Mouse (Mus musculus) adipocyte (in vitro differentiated cells): ENCODE data around the gene Bfsp2.

Source experiments
- DNase-seq: peaks from one replicate; pipeline ENCODE4 v3.0.0-alpha.2; 2016; ENCODE audit warnings: low spot score

The Bfsp2 gene

DNA sequence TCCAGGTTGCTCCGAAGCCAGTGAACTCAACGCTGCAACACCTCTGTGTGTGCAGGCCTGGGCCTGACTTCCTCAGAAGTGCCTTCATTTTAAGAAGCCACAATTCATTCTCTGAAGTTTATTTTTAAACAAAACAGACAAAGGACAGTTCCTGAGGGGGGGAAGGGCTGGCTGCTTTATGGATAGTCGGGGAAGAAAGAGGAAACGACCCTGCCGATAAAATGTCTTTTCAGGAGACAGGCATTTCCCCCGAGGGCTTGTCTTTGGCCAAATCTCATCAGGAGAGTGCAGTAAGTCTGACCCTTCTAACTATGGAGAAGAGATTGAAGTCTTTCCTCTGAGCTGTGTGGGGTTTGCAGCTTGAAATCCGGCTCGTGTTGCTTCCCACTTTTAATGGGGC, 5.4 kb upstream of the Bfsp2 start:
- no peak for DNase-seq

DNA sequence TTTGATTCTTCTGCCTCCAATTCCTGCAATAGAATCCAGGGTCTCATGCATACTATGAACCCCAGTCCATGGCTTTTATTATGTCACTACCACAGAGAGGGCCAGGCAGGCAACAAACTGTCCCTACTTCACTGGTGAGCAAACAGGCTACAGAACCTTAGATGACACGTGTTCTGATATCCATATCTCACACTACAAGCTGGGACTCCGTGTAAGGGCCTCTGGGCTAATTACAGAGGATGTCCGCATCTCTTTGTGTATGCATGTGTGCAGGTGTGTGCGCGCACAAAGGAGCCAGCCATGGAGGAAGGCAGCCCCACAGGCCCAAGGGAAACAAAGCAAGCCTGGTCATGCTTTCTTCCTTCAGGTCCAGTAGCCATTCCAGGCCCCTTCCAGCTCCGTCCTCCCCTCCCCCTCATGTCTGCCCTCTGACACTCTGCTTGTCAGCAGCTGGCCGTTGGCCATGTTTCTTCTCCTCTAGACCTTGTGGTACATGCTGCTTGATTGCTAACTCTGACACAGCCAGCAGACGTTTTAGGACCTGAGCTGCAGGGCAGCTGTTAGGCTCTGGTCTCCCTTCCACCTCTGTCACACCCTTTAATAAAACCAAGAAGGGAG, 492 bp upstream of the Bfsp2 start:
- DNase-seq, result peak; percentile 21

DNA sequence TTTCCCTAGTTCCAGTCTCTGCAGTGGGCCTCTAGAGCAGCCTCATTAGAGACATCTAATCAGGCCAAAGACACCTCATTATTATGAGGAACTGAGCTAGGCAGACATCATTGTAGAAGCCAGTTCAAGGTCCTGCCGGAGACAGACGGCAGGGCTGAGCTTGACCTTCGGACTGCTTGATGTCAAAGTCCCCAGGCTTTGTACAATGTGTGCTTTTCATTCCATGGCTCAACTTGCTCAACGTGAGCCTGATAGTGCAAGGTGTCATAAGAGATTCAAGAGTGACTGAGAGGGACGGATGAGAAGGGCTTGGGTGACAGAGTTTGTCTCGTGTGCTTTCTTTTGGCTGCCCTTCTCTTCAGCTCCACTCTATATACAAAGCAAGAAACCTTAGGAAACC, 4.8 kb downstream of the Bfsp2 start:
- DNase-seq, result no peak

- no peak for DNase-seq
Observed at GRCm38 (mm10) chr9:103473915-103474688, 6.1 kb downstream of the Bfsp2 start.

DNA sequence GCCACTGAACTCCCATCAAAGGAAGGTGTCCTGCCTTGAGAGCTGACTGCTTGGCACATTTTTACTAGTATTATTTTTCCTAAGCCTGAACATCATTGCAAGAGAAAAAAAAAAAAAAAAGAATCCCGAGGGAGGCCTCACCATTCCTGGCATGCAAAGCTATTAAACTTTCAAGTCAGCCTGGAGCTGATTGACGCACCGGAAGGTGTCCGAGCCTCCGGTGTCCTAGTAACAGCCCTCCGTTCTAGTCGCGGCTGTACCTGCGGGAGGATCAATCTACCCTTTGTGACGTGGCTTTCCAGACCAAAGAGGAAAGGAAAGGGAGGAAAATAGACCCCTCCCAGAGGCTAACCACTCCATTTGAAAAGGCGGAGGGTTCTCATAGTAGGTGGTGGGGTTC, 8.4 kb downstream of the Bfsp2 start:
- DNase-seq, result no peak

DNA sequence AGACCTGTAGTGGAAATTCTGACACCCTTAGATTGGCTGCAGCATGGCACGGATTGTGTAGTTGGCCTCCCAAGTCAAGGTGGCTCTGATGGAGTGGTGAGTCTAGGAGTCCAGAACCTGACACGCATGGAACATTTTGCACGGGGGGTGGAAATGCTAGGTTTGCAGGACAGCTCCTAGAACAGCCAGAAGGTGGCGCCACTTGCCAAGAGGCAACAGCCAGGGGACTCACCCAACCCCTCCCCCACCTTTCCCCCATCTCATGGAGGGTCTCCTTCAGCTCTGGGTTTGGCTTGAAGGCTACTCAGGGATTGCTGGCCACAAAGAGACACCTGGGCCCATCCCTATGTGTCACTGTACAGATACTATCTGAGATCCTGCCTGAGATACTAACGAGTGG, 10.7 kb downstream of the Bfsp2 start:
- no peak for DNase-seq

- no peak for DNase-seq
Observed at GRCm38 (mm10) chr9:103468911-103469310, 11.3 kb downstream of the Bfsp2 start.

DNA sequence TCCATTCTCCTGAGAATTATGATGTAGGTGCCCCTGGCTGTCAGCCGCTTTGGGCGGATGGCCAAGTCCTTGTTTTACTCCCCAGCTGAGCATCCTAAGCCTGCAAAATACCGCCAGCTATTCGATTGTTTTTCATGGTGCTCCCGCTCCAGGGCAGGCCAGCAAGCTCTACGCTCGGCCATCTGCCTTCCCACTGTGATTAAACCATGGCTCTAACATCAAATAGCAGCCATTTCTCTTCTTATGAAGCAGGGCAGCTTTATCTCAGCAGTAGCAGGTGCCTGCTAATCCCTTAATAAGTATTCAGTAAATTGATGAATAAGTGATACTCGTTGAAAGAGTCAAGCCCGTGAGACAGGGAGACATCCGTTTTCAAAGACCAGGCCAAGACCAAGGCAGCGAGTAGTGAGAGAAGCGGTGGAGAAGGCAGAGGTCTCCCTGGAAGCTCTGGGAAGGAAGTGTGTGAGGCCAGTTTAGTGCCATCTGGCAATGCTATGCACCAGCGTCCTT, 14.5 kb downstream of the Bfsp2 start:
- DNase-seq, result no peak

GRCm38 (mm10) chr9:103465293-103465692, 14.9 kb downstream of the Bfsp2 start:
- no peak for DNase-seq

GRCm38 (mm10) chr9:103463833-103464232, 16.4 kb downstream of the Bfsp2 start:
- DNase-seq, result no peak

GRCm38 (mm10) chr9:103459839-103460238, 20.4 kb downstream of the Bfsp2 start:
- no peak for DNase-seq

GRCm38 (mm10) chr9:103459307-103459706, 20.9 kb downstream of the Bfsp2 start:
- no peak for DNase-seq

DNA sequence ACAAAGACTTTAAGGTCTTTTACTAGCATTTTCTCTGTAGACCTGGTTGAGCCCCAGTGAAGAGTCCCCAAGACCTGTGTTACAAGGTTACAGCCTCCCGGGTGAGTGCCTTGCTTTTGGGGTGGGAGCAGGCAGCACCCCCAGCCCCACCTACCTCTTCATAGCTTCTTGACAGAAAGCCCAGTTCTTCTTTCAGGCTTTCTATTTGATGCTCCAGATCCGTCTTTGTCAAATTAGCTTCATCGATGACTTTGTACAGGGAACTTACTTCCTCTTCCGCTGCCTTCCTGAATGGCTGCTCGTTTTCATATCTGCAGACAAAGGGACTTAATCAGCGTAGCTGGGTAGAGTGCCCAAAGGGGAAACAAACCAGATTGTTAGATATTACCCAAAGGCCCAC, 30.6 kb downstream of the Bfsp2 start:
- no peak for DNase-seq

DNA sequence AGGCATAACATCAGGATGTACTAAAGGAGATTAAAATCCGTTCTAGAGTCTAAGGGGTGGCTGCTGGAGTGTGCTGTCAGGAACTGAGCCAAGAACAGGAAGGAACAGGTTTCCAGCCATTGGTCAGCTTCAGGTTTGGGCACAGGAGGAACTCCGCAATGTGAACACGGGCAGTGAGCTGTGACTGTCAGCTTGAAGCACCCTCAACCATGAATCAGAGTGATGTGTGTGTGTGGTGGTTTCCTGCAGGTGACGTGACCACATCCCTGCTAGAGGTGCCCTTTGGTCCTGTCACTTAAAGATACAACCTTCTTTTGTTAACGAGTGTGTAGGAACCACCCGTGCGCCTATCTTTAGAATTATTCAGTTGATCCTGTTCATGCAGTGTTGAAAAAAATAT, 31.1 kb downstream of the Bfsp2 start:
- DNase-seq, result no peak

- no peak for DNase-seq
Observed at GRCm38 (mm10) chr9:103444656-103445055, 35.6 kb downstream of the Bfsp2 start.

DNA sequence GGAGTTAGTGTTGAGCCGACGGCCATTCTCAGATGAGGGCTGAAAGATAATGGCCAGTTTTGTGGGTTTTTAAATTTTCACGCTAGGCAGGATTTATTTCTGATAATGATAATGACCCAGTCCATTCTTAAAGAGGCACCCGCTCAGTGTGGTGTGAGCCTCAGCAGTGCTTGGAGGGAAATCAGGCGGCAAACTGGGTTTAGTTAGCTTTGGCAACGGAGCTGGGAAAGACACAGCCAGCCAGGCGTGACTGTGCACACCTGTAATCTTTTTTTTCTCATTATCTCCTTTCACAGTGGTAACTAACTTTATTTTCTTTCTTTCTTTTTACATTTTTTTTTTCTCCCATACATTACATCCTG, 36.4 kb downstream of the Bfsp2 start:
- no peak for DNase-seq

GRCm38 (mm10) chr9:103443121-103443823, 36.9 kb downstream of the Bfsp2 start:
- DNase-seq, result no peak

DNA sequence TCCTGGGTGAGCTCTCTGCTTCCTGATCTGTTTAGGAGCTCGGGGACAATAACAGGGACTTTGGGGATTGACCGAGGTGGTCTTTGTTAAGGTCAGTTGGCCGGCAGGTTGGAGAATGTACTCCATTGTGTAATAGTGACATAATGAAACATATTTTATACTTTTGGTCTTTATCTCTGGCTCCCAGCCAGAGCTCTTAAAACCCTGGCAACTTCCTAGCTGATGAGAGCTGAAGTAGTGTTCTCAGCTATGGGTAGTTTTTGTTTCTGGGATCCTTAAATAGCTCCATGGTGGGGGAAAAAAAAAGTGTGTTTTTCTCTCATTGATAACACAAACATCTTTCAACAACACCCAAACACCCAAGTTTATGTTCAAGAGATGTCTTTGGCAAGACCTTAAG, 39.6 kb downstream of the Bfsp2 start:
- DNase-seq, result no peak

DNA sequence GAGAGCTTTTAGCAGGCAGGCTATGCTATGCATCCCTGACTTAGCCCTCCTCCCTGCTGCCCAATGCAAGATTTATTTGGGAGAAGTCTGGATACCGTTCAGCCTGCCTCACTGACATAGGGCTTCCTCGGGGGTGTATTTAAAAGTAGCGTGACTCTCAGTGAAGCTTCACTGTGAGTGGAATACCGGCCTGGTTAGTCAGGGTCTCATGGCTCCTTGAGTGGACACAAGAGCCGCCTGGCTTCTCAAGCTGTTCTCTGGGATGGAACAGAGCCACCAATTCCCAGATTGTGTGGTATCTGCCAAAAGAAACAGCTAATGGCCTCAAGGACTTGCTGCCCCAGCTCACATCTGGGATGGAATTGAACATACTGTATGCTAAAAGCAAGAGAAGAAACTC, 43.1 kb downstream of the Bfsp2 start:
- no peak for DNase-seq

- no peak for DNase-seq
Observed at GRCm38 (mm10) chr9:103434116-103434515, 46.1 kb downstream of the Bfsp2 start.

- DNase-seq, result no peak
Observed at GRCm38 (mm10) chr9:103432122-103432778, 48.0 kb downstream of the Bfsp2 start.

- no peak for DNase-seq
Observed at GRCm38 (mm10) chr9:103431718-103432117, 48.5 kb downstream of the Bfsp2 start.
